Mouse (Mus musculus): ENCODE measurements around the gene Sox9. TPM values are rescaled to one million over a fixed set of nuclear protein-coding genes. Genes with fewer than 3 reads are reported as not detected.

Gene Sox9
- polyA plus RNA-seq, 1 experiment from 2014 or later: 34.4 TPM

- WGBS: 43% methylated on average over 4 of the region's 4 CpGs
- 0 out of 2 replicates have a peak overlapping the region, but pooled peaks have one; percentile 39 for H3K27ac ChIP-seq (ENCODE audit: low read depth, low read length)
- peaks cover 13% of the 10 kb centered on the region for H3K4me1 ChIP-seq (ENCODE audit: control insufficient read depth, insufficient read depth, low read length)
- H3K4me2 ChIP-seq (ENCODE audit: low read depth, low read length): peak overlapping the region; percentile 40; the same call in 1 of the 2 replicates
- ATAC-seq (ENCODE audit: low read depth): no peak
- H3K27me3 ChIP-seq (ENCODE audit: control insufficient read depth, insufficient read depth, low read length): no peaks in the 10 kb centered on the region
- H3K9me3 ChIP-seq (ENCODE audit: control insufficient read depth, low read length): no peaks in the 10 kb centered on the region
- peak overlapping the region; percentile 15; the same call in 1 of the 2 replicates for H3K4me3 ChIP-seq (ENCODE audit: low read depth, low read length)
- no peaks in the 10 kb centered on the region for H3K36me3 ChIP-seq (ENCODE audit: control insufficient read depth, insufficient read depth, low read length)
- peak overlapping the region; percentile 39; the same call in 1 of the 2 replicates for H3K9ac ChIP-seq (replicated peaks; ENCODE audit: low read depth, low read length)
Observed at GRCm38 (mm10) chr11:112786427-112786826, 4.4 kb downstream of the Sox9 start.

- no peaks in the 10 kb centered on the region for H3K9me3 ChIP-seq (ENCODE audit: control insufficient read depth, low read length)
- no peak overlapping the region for H3K9ac ChIP-seq (replicated peaks; ENCODE audit: low read depth, low read length)
- no peak overlapping the region for H3K4me2 ChIP-seq (ENCODE audit: low read depth, low read length)
- H3K27me3 ChIP-seq (ENCODE audit: control insufficient read depth, insufficient read depth, low read length): no peaks in the 10 kb centered on the region
- no peak for ATAC-seq (ENCODE audit: low read depth)
- H3K4me3 ChIP-seq (ENCODE audit: low read depth, low read length): no peak overlapping the region
- no peak overlapping the region for H3K27ac ChIP-seq (ENCODE audit: low read depth, low read length)
- WGBS: 12% methylated on average over 13 of the region's 13 CpGs
- no peaks in the 10 kb centered on the region for H3K36me3 ChIP-seq (ENCODE audit: control insufficient read depth, insufficient read depth, low read length)
- peaks cover 11% of the 10 kb centered on the region for H3K4me1 ChIP-seq (ENCODE audit: control insufficient read depth, insufficient read depth, low read length)
Observed at GRCm38 (mm10) chr11:112788296-112788695, 6.3 kb downstream of the Sox9 start.

- 85% methylated on average over 5 of the region's 5 CpGs for WGBS
- no peaks in the 10 kb centered on the region for H3K27me3 ChIP-seq (ENCODE audit: control insufficient read depth, insufficient read depth, low read length)
- H3K4me1 ChIP-seq (ENCODE audit: control insufficient read depth, insufficient read depth, low read length): no peaks in the 10 kb centered on the region
- no peak overlapping the region for H3K9ac ChIP-seq (replicated peaks; ENCODE audit: low read depth, low read length)
- no peak overlapping the region for H3K27ac ChIP-seq (ENCODE audit: low read depth, low read length)
- no peak for ATAC-seq (ENCODE audit: low read depth)
- H3K4me2 ChIP-seq (ENCODE audit: low read depth, low read length): no peak overlapping the region
- H3K36me3 ChIP-seq (ENCODE audit: control insufficient read depth, insufficient read depth, low read length): no peaks in the 10 kb centered on the region
- H3K4me3 ChIP-seq (ENCODE audit: low read depth, low read length): no peak overlapping the region
- H3K9me3 ChIP-seq (ENCODE audit: control insufficient read depth, low read length): no peaks in the 10 kb centered on the region
Observed at GRCm38 (mm10) chr11:112796379-112796778, 14.4 kb downstream of the Sox9 start.

GRCm38 (mm10) chr11:112798831-112799382 is 16.9 kb downstream of the Sox9 start:
- H3K9ac ChIP-seq (replicated peaks; ENCODE audit: low read depth, low read length): no peak overlapping the region
- H3K27me3 ChIP-seq (ENCODE audit: control insufficient read depth, insufficient read depth, low read length): no peaks in the 10 kb centered on the region
- H3K27ac ChIP-seq (ENCODE audit: low read depth, low read length): no peak overlapping the region
- no peak overlapping the region for H3K4me2 ChIP-seq (ENCODE audit: low read depth, low read length)
- ATAC-seq (ENCODE audit: low read depth): no peak
- no peaks in the 10 kb centered on the region for H3K4me1 ChIP-seq (ENCODE audit: control insufficient read depth, insufficient read depth, low read length)
- no peak overlapping the region for H3K4me3 ChIP-seq (ENCODE audit: low read depth, low read length)
- H3K36me3 ChIP-seq (ENCODE audit: control insufficient read depth, insufficient read depth, low read length): no peaks in the 10 kb centered on the region
- no peaks in the 10 kb centered on the region for H3K9me3 ChIP-seq (ENCODE audit: control insufficient read depth, low read length)
- 44% methylated on average over 13 of the region's 13 CpGs for WGBS

- ATAC-seq (ENCODE audit: low read depth): no peak
- Histone ChIP-seq H3K36me3 (ENCODE audit: control insufficient read depth, insufficient read depth, low read length) (no peaks in the 10 kb centered on the region), H3K4me3 (ENCODE audit: low read depth, low read length) (no peak overlapping the region), H3K9ac (replicated peaks; ENCODE audit: low read depth, low read length) (no peak overlapping the region), H3K27me3 (ENCODE audit: control insufficient read depth, insufficient read depth, low read length) (no peaks in the 10 kb centered on the region), H3K4me1 (ENCODE audit: control insufficient read depth, insufficient read depth, low read length) (no peaks in the 10 kb centered on the region), H3K27ac (ENCODE audit: low read depth, low read length) (no peak overlapping the region), H3K9me3 (ENCODE audit: control insufficient read depth, low read length) (no peaks in the 10 kb centered on the region), H3K4me2 (ENCODE audit: low read depth, low read length) (no peak overlapping the region)
- WGBS: 28% methylated on average over 4 of the region's 4 CpGs
Observed at GRCm38 (mm10) chr11:112801189-112801818, 19.3 kb downstream of the Sox9 start.

GRCm38 (mm10) chr11:112807838-112808506 is 25.9 kb downstream of the Sox9 start:
- Histone ChIP-seq H3K4me2 (ENCODE audit: low read depth, low read length) (no peak overlapping the region), H3K36me3 (ENCODE audit: control insufficient read depth, insufficient read depth, low read length) (no peaks in the 10 kb centered on the region), H3K27ac (ENCODE audit: low read depth, low read length) (no peak overlapping the region), H3K9ac (replicated peaks; ENCODE audit: low read depth, low read length) (no peak overlapping the region), H3K27me3 (ENCODE audit: control insufficient read depth, insufficient read depth, low read length) (no peaks in the 10 kb centered on the region), H3K4me1 (ENCODE audit: control insufficient read depth, insufficient read depth, low read length) (peaks cover 15% of the 10 kb centered on the region), H3K4me3 (ENCODE audit: low read depth, low read length) (no peak overlapping the region), H3K9me3 (ENCODE audit: control insufficient read depth, low read length) (no peaks in the 10 kb centered on the region)
- 64% methylated on average over 8 of the region's 8 CpGs for WGBS
- no peak for ATAC-seq (ENCODE audit: low read depth)

- 1% methylated on average over 17 of the region's 17 CpGs for WGBS
- Histone ChIP-seq H3K27ac (ENCODE audit: low read depth, low read length) (peak overlapping the region; percentile 46), H3K9ac (replicated peaks; ENCODE audit: low read depth, low read length) (no peak overlapping the region), H3K4me3 (ENCODE audit: low read depth, low read length) (peak overlapping the region; percentile 16; the same call in 1 of the 2 replicates), H3K4me1 (ENCODE audit: control insufficient read depth, insufficient read depth, low read length) (peaks cover 15% of the 10 kb centered on the region), H3K27me3 (ENCODE audit: control insufficient read depth, insufficient read depth, low read length) (no peaks in the 10 kb centered on the region), H3K4me2 (ENCODE audit: low read depth, low read length) (peak overlapping the region; percentile 44), H3K36me3 (ENCODE audit: control insufficient read depth, insufficient read depth, low read length) (no peaks in the 10 kb centered on the region), H3K9me3 (ENCODE audit: control insufficient read depth, low read length) (no peaks in the 10 kb centered on the region)
- ATAC-seq (ENCODE audit: low read depth): peak; percentile 26
Observed at GRCm38 (mm10) chr11:112810447-112811151, 28.6 kb downstream of the Sox9 start.

- no peak overlapping the region for H3K9ac ChIP-seq (replicated peaks; ENCODE audit: low read depth, low read length)
- H3K4me1 ChIP-seq (ENCODE audit: control insufficient read depth, insufficient read depth, low read length): peaks cover 15% of the 10 kb centered on the region
- no peaks in the 10 kb centered on the region for H3K9me3 ChIP-seq (ENCODE audit: control insufficient read depth, low read length)
- ATAC-seq (ENCODE audit: low read depth): peak; percentile 95
- H3K27ac ChIP-seq (ENCODE audit: low read depth, low read length): peak overlapping the region; percentile 46
- no peaks in the 10 kb centered on the region for H3K36me3 ChIP-seq (ENCODE audit: control insufficient read depth, insufficient read depth, low read length)
- H3K4me3 ChIP-seq (ENCODE audit: low read depth, low read length): peak overlapping the region; percentile 16; the same call in 1 of the 2 replicates
- no peaks in the 10 kb centered on the region for H3K27me3 ChIP-seq (ENCODE audit: control insufficient read depth, insufficient read depth, low read length)
- H3K4me2 ChIP-seq (ENCODE audit: low read depth, low read length): peak overlapping the region; percentile 44
- WGBS: 3% methylated on average over 19 of the region's 19 CpGs
Observed at GRCm38 (mm10) chr11:112811152-112811871, 29.3 kb downstream of the Sox9 start.

Data from neural tube, embryonic 14.5 days (tissue).